13 mouse cellular contexts compared by ENCODE assay signal in the genomic region with DNA sequence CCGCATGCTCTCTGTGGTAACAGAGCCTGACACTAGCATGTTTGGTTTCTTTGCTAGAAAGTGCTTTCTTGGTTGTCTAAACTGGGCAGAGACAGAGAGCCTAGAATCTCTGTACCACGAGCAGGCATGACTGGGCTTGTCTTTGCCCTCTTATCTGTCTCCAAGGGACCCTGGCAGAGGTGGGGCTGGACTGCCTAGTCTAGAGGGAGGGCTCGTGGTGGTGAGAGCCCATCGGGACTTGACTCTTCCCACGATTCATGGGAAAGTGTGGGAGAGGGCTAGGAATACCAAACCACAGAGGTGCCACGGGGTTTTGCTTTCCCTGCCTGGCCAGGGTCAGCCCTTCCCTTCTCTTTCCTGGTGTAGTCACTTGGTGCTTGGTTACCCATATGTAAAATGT.
"Had no signal": no experiment of that assay in that cellular context is flagged by ENCODE, and none has a peak within 500 bp of the region (broad histone marks: within the 10 kb centered on the region; RNA-seq: fewer than 3 reads in every experiment).

No protein-coding gene starts in this region.

- ATAC-seq: liver, embryonic 12.5 days; midbrain, embryonic 13.5 days had no signal

- H3K4me2 ChIP-seq: limb, embryonic 15.5 days; liver, embryonic 12.5 days; lung, embryonic 14.5 days; midbrain, embryonic 13.5 days; stomach, embryonic 15.5 days had no signal

- H3K4me1 ChIP-seq: limb, embryonic 15.5 days; liver, embryonic 12.5 days; midbrain, embryonic 13.5 days; stomach, embryonic 15.5 days had no signal

- H3K4me3 ChIP-seq: limb, embryonic 15.5 days; liver, embryonic 12.5 days; midbrain, embryonic 13.5 days; stomach, embryonic 15.5 days had no signal

- H3K9ac ChIP-seq: limb, embryonic 15.5 days; liver, embryonic 12.5 days; lung, embryonic 14.5 days; midbrain, embryonic 13.5 days; stomach, embryonic 15.5 days had no signal

- H3K9me3 ChIP-seq: limb, embryonic 15.5 days; liver, embryonic 12.5 days; midbrain, embryonic 13.5 days; stomach, embryonic 15.5 days had no signal

- H3K27me3 ChIP-seq: limb, embryonic 15.5 days; liver, embryonic 12.5 days; midbrain, embryonic 13.5 days; stomach, embryonic 15.5 days had no signal

- H3K36me3 ChIP-seq: limb, embryonic 15.5 days; liver, embryonic 12.5 days; midbrain, embryonic 13.5 days; stomach, embryonic 15.5 days had no signal

- DNase-seq: kidney, adult 11 months; kidney, postnatal 36 days; layer of hippocampus, adult 9-11 months; layer of hippocampus, postnatal 36 days; lung, embryonic 14.5 days; lung, postnatal 14 days; right cerebral cortex, postnatal 14 days; thymus, adult 2 months; thymus, postnatal 25 days had no signal

- H3K27ac ChIP-seq: limb, embryonic 15.5 days; liver, embryonic 12.5 days; midbrain, embryonic 13.5 days; stomach, embryonic 15.5 days had no signal
